Mouse (Mus musculus) forebrain, embryonic 13.5 days (tissue): ENCODE results near the gene Trf. TPM values are rescaled to one million over a fixed set of nuclear protein-coding genes. Genes with fewer than 3 reads are reported as not detected.

ENCODE experiments used
- ATAC-seq: fragments of 200-750 bp; cut with Nextera tagmentation; 2 replicates; pipeline ENCODE4 v1.8.0; 2017
- H3K27ac ChIP-seq: fragments of 300-500 bp; sonication (generic); 2 replicates; pipeline ENCODE4 v1.5.1; 2015; ENCODE audit warnings: inconsistent platforms, mild to moderate bottlenecking, moderate library complexity
- H3K27me3 ChIP-seq: fragments of 300-500 bp; sonication (generic); 2 replicates; pipeline ENCODE4 v1.6.1; 2015; ENCODE audit warnings: mild to moderate bottlenecking, inconsistent platforms
- H3K36me3 ChIP-seq: fragments of 300-500 bp; sonication (generic); 2 replicates; pipeline ENCODE4 v1.6.1; 2015; ENCODE audit warnings: mild to moderate bottlenecking, inconsistent platforms; ENCODE audit not compliant: poor library complexity, severe bottlenecking
- H3K4me1 ChIP-seq: fragments of 300-500 bp; sonication (generic); 2 replicates; pipeline ENCODE4 v1.6.1; 2015; ENCODE audit warnings: inconsistent platforms
- H3K4me2 ChIP-seq: fragments of 300-500 bp; sonication (generic); 2 replicates; pipeline ENCODE4 v1.6.1; 2015; ENCODE audit warnings: inconsistent platforms, mild to moderate bottlenecking, moderate library complexity
- H3K4me3 ChIP-seq: fragments of 300-500 bp; sonication (generic); 2 replicates; pipeline ENCODE4 v1.5.1; 2015; ENCODE audit warnings: mild to moderate bottlenecking, inconsistent platforms
- H3K9ac ChIP-seq: fragments of 300-500 bp; sonication (generic); 2 replicates; pipeline ENCODE4 v1.6.1; 2015; ENCODE audit warnings: mild to moderate bottlenecking, inconsistent platforms
- H3K9me3 ChIP-seq: fragments of 300-500 bp; sonication (generic); replicated peaks from 2 replicates; pipeline ENCODE4 v1.6.1; 2016; ENCODE audit warnings: inconsistent platforms
- WGBS: fragments of 180-500 bp; shearing (Covaris S2); methylation state at CpG from one replicate; pipeline ENCODE4 v1.1.7; 2015; 5-methylcytosine and 5-hydroxymethylcytosine counted together
- polyA plus RNA-seq: library from polyadenylated mRNA; unstranded; fragments of >200 nt; fragmentation: Nextera tagmentation; extraction: Ambion mirVana; gene quantifications from 2 replicates; pipeline ENCODE4 v1.2.1, GENCODE M21; 2015

The Trf gene
- polyA plus RNA-seq: 15.7 and 23.3 TPM in 2 replicates

GRCm38 (mm10) chr9:103230151-103230951, at the start of gene Trf, which contains the start of gene Gm20425:
Gene Trf, minus strand, starts transcription at chr9:103230444.
Gene Gm20425, minus strand, starts transcription at chr9:103230307.
- 64% methylated on average over 29 of the region's 29 CpGs for WGBS
- Histone ChIP-seq H3K27ac (0 out of 2 replicates have a peak within 1 kb of the TSS, but pooled peaks have one; percentile 20), H3K36me3 (no peaks in the 10 kb centered on the region), H3K4me1 (peaks cover 5% of the 10 kb centered on the region; the same call in 1 of the 2 replicates), H3K27me3 (no peaks in the 10 kb centered on the region), H3K9ac (peak within 1 kb of the TSS; percentile 30; the same call in 1 of the 2 replicates), H3K9me3 (no peaks in the 10 kb centered on the region), H3K4me2 (peak within 1 kb of the TSS; percentile 35), H3K4me3 (peak within 1 kb of the TSS; percentile 16; the same call in 1 of the 2 replicates)
- ATAC-seq: peak; percentile 70

GRCm38 (mm10) chr9:103276876-103277275, 46.6 kb upstream of the Trf start:
- no peak for ATAC-seq
- Histone ChIP-seq H3K9ac (no peak overlapping the region), H3K36me3 (no peaks in the 10 kb centered on the region), H3K4me2 (no peak overlapping the region), H3K27me3 (no peaks in the 10 kb centered on the region), H3K9me3 (no peaks in the 10 kb centered on the region), H3K4me3 (no peak overlapping the region), H3K27ac (no peak overlapping the region), H3K4me1 (no peaks in the 10 kb centered on the region)
- 86% methylated on average over 6 of the region's 6 CpGs for WGBS

- Histone ChIP-seq H3K4me2 (no peak overlapping the region), H3K27ac (no peak overlapping the region), H3K36me3 (no peaks in the 10 kb centered on the region), H3K4me1 (peaks cover 8% of the 10 kb centered on the region), H3K4me3 (no peak overlapping the region), H3K9me3 (no peaks in the 10 kb centered on the region), H3K27me3 (no peaks in the 10 kb centered on the region), H3K9ac (no peak overlapping the region)
- WGBS: 76% methylated on average over 1 of the region's 1 CpGs
- no peak for ATAC-seq
These were observed 45.4 kb upstream of the Trf start for GRCm38 (mm10) chr9:103275676-103276075.

- Histone ChIP-seq H3K36me3 (no peaks in the 10 kb centered on the region), H3K4me2 (no peak overlapping the region), H3K9me3 (no peaks in the 10 kb centered on the region), H3K9ac (no peak overlapping the region), H3K4me3 (no peak overlapping the region), H3K27me3 (no peaks in the 10 kb centered on the region), H3K27ac (no peak overlapping the region), H3K4me1 (peaks cover 8% of the 10 kb centered on the region)
- WGBS: 88% methylated on average over 8 of the region's 8 CpGs
- ATAC-seq: no peak
These were observed 44.6 kb upstream of the Trf start for GRCm38 (mm10) chr9:103274819-103275218.

GRCm38 (mm10) chr9:103271104-103271503, 40.9 kb upstream of the Trf start:
- no peak overlapping the region for H3K4me3 ChIP-seq
- H3K9ac ChIP-seq: no peak overlapping the region
- no peaks in the 10 kb centered on the region for H3K9me3 ChIP-seq
- H3K27ac ChIP-seq: no peak overlapping the region
- no peaks in the 10 kb centered on the region for H3K36me3 ChIP-seq
- ATAC-seq: no peak
- WGBS: 27% methylated on average over 4 of the region's 4 CpGs
- H3K4me1 ChIP-seq: peaks cover 8% of the 10 kb centered on the region
- no peaks in the 10 kb centered on the region for H3K27me3 ChIP-seq
- H3K4me2 ChIP-seq: no peak overlapping the region

- Histone ChIP-seq H3K9ac (no peak overlapping the region), H3K4me1 (no peaks in the 10 kb centered on the region), H3K4me3 (no peak overlapping the region), H3K4me2 (no peak overlapping the region), H3K27ac (no peak overlapping the region), H3K36me3 (no peaks in the 10 kb centered on the region), H3K9me3 (no peaks in the 10 kb centered on the region), H3K27me3 (no peaks in the 10 kb centered on the region)
- WGBS: 88% methylated on average over 4 of the region's 4 CpGs
- no peak for ATAC-seq
These were observed 35.5 kb upstream of the Trf start for GRCm38 (mm10) chr9:103265778-103266177.

- 77% methylated on average over 5 of the region's 5 CpGs for WGBS
- H3K27me3 ChIP-seq: no peaks in the 10 kb centered on the region
These were observed 22.7 kb upstream of the Trf start for GRCm38 (mm10) chr9:103252906-103253305.

GRCm38 (mm10) chr9:103248618-103249017, 18.4 kb upstream of the Trf start:
- H3K4me2 ChIP-seq: no peak overlapping the region
- H3K36me3 ChIP-seq: no peaks in the 10 kb centered on the region
- H3K9ac ChIP-seq: no peak overlapping the region
- H3K9me3 ChIP-seq: no peaks in the 10 kb centered on the region
- H3K27me3 ChIP-seq: no peaks in the 10 kb centered on the region
- 67% methylated on average over 4 of the region's 4 CpGs for WGBS
- H3K27ac ChIP-seq: no peak overlapping the region
- H3K4me1 ChIP-seq: no peaks in the 10 kb centered on the region
- ATAC-seq: no peak
- H3K4me3 ChIP-seq: no peak overlapping the region

More at GRCm38 (mm10) chr9:103252906-103253305, 22.7 kb upstream of the Trf start:
- Histone ChIP-seq H3K4me2 (no peak overlapping the region), H3K4me1 (no peaks in the 10 kb centered on the region), H3K27ac (no peak overlapping the region), H3K9me3 (no peaks in the 10 kb centered on the region), H3K36me3 (no peaks in the 10 kb centered on the region), H3K9ac (no peak overlapping the region), H3K4me3 (no peak overlapping the region)
- ATAC-seq: no peak

- WGBS: 87% methylated on average over 8 of the region's 8 CpGs
- no peak for ATAC-seq
- H3K9me3 ChIP-seq: no peaks in the 10 kb centered on the region
- no peaks in the 10 kb centered on the region for H3K4me1 ChIP-seq
- no peak overlapping the region for H3K27ac ChIP-seq
- H3K9ac ChIP-seq: no peak overlapping the region
- no peaks in the 10 kb centered on the region for H3K36me3 ChIP-seq
- H3K27me3 ChIP-seq: no peaks in the 10 kb centered on the region
- H3K4me2 ChIP-seq: no peak overlapping the region
- no peak overlapping the region for H3K4me3 ChIP-seq
These were observed 16.4 kb upstream of the Trf start for GRCm38 (mm10) chr9:103246526-103247168.

GRCm38 (mm10) chr9:103243640-103244039, 13.4 kb upstream of the Trf start:
- Histone ChIP-seq H3K36me3 (no peaks in the 10 kb centered on the region), H3K27ac (no peak overlapping the region), H3K4me2 (no peak overlapping the region), H3K27me3 (no peaks in the 10 kb centered on the region), H3K9ac (no peak overlapping the region), H3K4me3 (no peak overlapping the region), H3K9me3 (no peaks in the 10 kb centered on the region), H3K4me1 (no peaks in the 10 kb centered on the region)
- no peak for ATAC-seq
- WGBS: 93% methylated on average over 4 of the region's 4 CpGs

GRCm38 (mm10) chr9:103241206-103241605, 11.0 kb upstream of the Trf start:
- H3K27me3 ChIP-seq: no peaks in the 10 kb centered on the region
- H3K9ac ChIP-seq: no peak overlapping the region
- no peak overlapping the region for H3K27ac ChIP-seq
- H3K9me3 ChIP-seq: no peaks in the 10 kb centered on the region
- no peak overlapping the region for H3K4me2 ChIP-seq
- no peaks in the 10 kb centered on the region for H3K36me3 ChIP-seq
- no peaks in the 10 kb centered on the region for H3K4me1 ChIP-seq
- 86% methylated on average over 2 of the region's 2 CpGs for WGBS
- no peak overlapping the region for H3K4me3 ChIP-seq
- ATAC-seq: no peak

- no peak overlapping the region for H3K9ac ChIP-seq
- ATAC-seq: no peak
- H3K9me3 ChIP-seq: no peaks in the 10 kb centered on the region
- no peaks in the 10 kb centered on the region for H3K4me1 ChIP-seq
- no peak overlapping the region for H3K27ac ChIP-seq
- WGBS: 79% methylated on average over 6 of the region's 6 CpGs
- H3K27me3 ChIP-seq: no peaks in the 10 kb centered on the region
- no peaks in the 10 kb centered on the region for H3K36me3 ChIP-seq
- H3K4me2 ChIP-seq: no peak overlapping the region
- H3K4me3 ChIP-seq: no peak overlapping the region
These were observed 9.2 kb upstream of the Trf start for GRCm38 (mm10) chr9:103239471-103239870.
